Mouse (Mus musculus) midbrain, embryonic 12.5 days (tissue): ENCODE data around the gene Iglon5. TPM values are rescaled to one million over a fixed set of nuclear protein-coding genes. Genes with fewer than 3 reads are reported as not detected.

ENCODE experiments used
- ATAC-seq: fragments of 200-750 bp; cut with Nextera tagmentation; 2 replicates; pipeline ENCODE4 v1.8.0; 2017; ENCODE audit warnings: low read depth, moderate TSS enrichment, moderate library complexity; ENCODE audit not compliant: low FRiP score
- H3K27ac ChIP-seq: fragments of 300-500 bp; sonication (generic); replicated peaks from 2 replicates; pipeline ENCODE4 v1.5.1; 2016; ENCODE audit warnings: mild to moderate bottlenecking
- H3K27me3 ChIP-seq: fragments of 300-500 bp; sonication (generic); 2 replicates; pipeline ENCODE4 v1.6.1; 2016; ENCODE audit warnings: mild to moderate bottlenecking
- H3K36me3 ChIP-seq: fragments of 300-500 bp; sonication (generic); 2 replicates; pipeline ENCODE4 v1.6.1; 2016
- H3K4me1 ChIP-seq: fragments of 300-500 bp; sonication (generic); 2 replicates; pipeline ENCODE4 v1.6.1; 2016
- H3K4me2 ChIP-seq: fragments of 300-500 bp; sonication (generic); replicated peaks from 2 replicates; pipeline ENCODE4 v1.6.1; 2016; ENCODE audit warnings: mild to moderate bottlenecking, moderate library complexity
- H3K4me3 ChIP-seq: fragments of 300-500 bp; sonication (generic); 2 replicates; pipeline ENCODE4 v1.5.1; 2016; ENCODE audit warnings: mild to moderate bottlenecking
- H3K9ac ChIP-seq: fragments of 300-500 bp; sonication (generic); replicated peaks from 2 replicates; pipeline ENCODE4 v1.6.1; 2016; ENCODE audit warnings: mild to moderate bottlenecking, moderate library complexity
- H3K9me3 ChIP-seq: fragments of 300-500 bp; sonication (generic); 2 replicates; pipeline ENCODE4 v1.6.1; 2016; ENCODE audit warnings: mild to moderate bottlenecking
- WGBS: fragments of 180-500 bp; shearing (Covaris S2); methylation state at CpG from one replicate; pipeline ENCODE4 v1.1.7; 2016; 5-methylcytosine and 5-hydroxymethylcytosine counted together
- polyA plus RNA-seq: library from polyadenylated mRNA; unstranded; fragments of >200 nt; fragmentation: Nextera tagmentation; extraction: Ambion mirVana; gene quantifications from 2 replicates; pipeline ENCODE4 v1.2.1, GENCODE M21; 2016

Iglon5 gene
- polyA plus RNA-seq, 1 experiment from 2014 or later, result 3.9 TPM

DNA sequence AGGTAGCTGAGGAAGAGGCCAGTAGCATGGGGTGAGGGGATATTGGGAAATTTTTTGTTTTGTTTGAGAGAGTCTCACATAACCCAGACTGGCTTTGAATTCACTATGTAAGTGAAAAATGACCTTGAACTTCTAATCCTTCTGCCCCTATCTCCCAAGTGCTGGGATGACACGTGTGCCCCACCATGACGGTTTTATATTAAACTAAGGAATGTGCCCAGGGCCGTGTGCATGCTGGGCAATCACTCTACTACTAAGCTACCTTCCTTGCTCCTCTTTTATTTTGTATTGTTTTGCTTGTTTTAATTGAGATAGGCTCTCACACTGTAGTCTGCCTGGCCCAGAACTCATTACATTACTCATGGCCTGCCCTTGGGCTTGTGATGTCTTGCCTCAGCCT, 48.8 kb downstream of the Iglon5 start:
- WGBS, result 90% methylated on average over 3 of the region's 3 CpGs
- Histone ChIP-seq H3K27me3 (0 out of 2 replicates have a peak, but pooled peaks cover 4% of the 10 kb centered on the region), H3K36me3 (no peaks in the 10 kb centered on the region), H3K4me3 (no peak overlapping the region), H3K9ac (no peak overlapping the region), H3K4me2 (no peak overlapping the region), H3K9me3 (no peaks in the 10 kb centered on the region), H3K4me1 (peaks cover 14% of the 10 kb centered on the region), H3K27ac (no peak overlapping the region)
- ATAC-seq, result no peak

DNA sequence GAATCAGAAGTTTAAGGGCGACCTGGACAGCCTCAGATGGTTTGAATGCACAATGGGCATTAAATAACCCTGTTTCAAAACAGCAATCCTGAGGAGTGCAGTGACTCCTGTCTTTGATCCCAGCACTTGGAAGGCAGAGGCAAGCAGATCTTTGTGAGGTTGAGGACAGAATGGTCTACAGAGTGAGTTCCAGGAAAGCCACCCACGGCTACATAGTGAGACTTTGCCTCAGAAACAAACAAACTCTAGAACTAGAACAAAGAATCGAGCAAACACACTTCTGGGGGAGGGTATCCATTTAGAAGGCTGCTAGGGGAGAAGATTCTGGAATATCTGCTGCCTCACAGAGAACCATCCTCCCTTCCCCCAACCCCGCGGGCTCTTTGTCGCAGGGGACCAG, 49.4 kb downstream of the Iglon5 start, which contains the start of gene Cldnd2:
Cldnd2 (plus strand) TSS at position 301 of the 400 bp plus-strand sequence.
- Histone ChIP-seq H3K9me3 (no peaks in the 10 kb centered on the region), H3K36me3 (no peaks in the 10 kb centered on the region), H3K4me2 (no peak within 1 kb of the TSS), H3K4me3 (no peak within 1 kb of the TSS), H3K4me1 (peaks cover 14% of the 10 kb centered on the region), H3K27ac (no peak within 1 kb of the TSS), H3K27me3 (0 out of 2 replicates have a peak, but pooled peaks cover 4% of the 10 kb centered on the region), H3K9ac (no peak within 1 kb of the TSS)
- ATAC-seq, result no peak
- WGBS, result 78% methylated on average over 6 of the region's 6 CpGs

DNA sequence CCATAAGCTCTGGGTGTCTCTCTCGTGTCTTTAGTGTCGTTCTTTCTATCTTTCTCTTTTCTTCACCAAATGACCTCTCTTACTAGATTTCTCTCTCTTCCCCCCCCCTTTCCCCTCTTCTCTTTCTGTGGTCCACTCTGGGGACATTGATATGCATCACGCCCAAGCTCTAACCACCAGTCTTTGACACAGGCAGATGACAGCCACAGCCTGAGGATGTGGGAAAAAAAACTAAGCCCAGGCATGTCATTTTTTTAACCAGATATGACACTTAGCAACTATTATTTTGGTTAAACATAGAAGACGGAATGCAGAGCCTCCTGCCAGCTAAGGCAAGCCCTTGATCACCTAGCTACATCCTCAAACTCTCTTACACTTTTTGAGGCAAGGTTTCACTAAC, 51.3 kb downstream of the Iglon5 start:
- 86% methylated on average over 4 of the region's 4 CpGs for WGBS
- no peak overlapping the region for H3K4me3 ChIP-seq
- H3K27me3 ChIP-seq, result 0 out of 2 replicates have a peak, but pooled peaks cover 4% of the 10 kb centered on the region
- no peak overlapping the region for H3K4me2 ChIP-seq
- H3K36me3 ChIP-seq, result no peaks in the 10 kb centered on the region
- ATAC-seq, result no peak
- H3K9ac ChIP-seq, result no peak overlapping the region
- H3K27ac ChIP-seq, result no peak overlapping the region
- no peaks in the 10 kb centered on the region for H3K9me3 ChIP-seq
- H3K4me1 ChIP-seq, result 0 out of 2 replicates have a peak, but pooled peaks cover 3% of the 10 kb centered on the region

DNA sequence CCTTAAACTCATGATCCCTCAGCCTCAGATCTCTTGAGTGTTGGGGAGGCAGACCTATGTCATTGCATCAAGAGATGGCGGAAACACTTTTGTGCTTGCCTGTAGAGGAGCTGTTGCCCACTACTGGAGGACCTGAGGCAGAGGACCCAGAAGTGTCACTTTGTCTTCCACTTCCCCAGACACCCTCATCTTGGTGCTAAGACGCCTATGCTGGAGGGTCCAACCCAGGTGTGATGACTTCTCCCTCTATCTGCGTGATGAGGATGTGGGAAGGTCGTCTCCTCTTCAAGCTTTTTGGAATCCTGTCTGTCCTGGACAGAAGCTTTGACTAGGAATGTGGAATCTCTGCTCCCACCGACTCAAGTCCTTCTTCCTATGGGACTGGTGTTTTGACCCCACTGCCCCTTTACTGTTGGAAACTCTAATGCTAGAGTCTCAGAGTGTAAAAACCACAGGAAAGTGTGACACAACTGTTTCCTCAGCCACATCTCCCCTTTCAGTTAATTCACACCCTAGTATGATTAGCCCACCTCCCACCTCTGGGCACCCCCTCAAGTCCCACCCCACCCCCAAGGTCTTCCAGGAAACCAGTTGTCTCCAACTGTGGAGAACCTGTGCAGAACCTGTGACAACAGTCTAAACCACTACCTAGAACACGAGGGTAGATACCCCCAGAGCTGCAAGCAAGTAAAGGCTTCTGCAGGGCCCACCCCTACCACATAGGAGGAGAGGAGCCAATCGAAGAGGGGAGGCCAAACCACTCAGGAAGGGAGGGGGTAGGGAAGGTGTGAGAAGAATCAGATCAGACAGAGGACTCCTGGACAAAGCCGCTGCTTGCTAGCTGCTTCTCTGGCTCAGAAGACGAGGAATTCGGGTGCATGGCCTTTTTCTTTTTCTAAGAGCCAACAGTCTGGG, 53.3 kb downstream of the Iglon5 start, which contains the start of gene Nkg7:
Nkg7 (plus strand) TSS at position 733 of the 915 bp plus-strand sequence.
- no peaks in the 10 kb centered on the region for H3K9me3 ChIP-seq
- H3K9ac ChIP-seq, result no peak within 1 kb of the TSS
- H3K36me3 ChIP-seq, result no peaks in the 10 kb centered on the region
- no peak within 1 kb of the TSS for H3K4me3 ChIP-seq
- no peak within 1 kb of the TSS for H3K27ac ChIP-seq
- 81% methylated on average over 10 of the region's 10 CpGs for WGBS
- no peak within 1 kb of the TSS for H3K4me2 ChIP-seq
- H3K4me1 ChIP-seq, result no peaks in the 10 kb centered on the region
- no peak for ATAC-seq
- H3K27me3 ChIP-seq, result 0 out of 2 replicates have a peak, but pooled peaks cover 4% of the 10 kb centered on the region

DNA sequence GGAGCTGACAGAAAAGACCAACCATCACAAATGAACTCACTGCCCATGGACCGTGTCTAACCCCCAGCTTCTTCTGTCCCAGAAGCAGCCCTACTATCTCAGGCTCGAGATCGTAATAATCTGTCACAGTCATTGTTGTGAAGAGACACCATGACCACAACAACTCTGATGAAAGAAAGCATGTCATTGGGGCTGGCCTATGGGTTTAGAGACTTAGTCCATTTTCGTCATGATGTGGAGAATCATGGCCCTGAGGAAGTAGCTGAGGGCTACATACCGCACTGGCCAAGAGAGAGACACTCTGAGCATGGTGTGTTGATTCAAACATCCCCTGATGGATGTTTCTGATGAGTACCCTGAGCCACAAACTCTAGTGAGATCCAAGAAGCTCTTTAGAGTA, 55.2 kb downstream of the Iglon5 start:
- no peaks in the 10 kb centered on the region for H3K36me3 ChIP-seq
- H3K9me3 ChIP-seq, result no peaks in the 10 kb centered on the region
- no peaks in the 10 kb centered on the region for H3K27me3 ChIP-seq
- H3K27ac ChIP-seq, result no peak overlapping the region
- no peaks in the 10 kb centered on the region for H3K4me1 ChIP-seq
- WGBS, result 89% methylated on average over 5 of the region's 5 CpGs
- no peak overlapping the region for H3K4me2 ChIP-seq
- no peak overlapping the region for H3K9ac ChIP-seq
- ATAC-seq, result no peak
- H3K4me3 ChIP-seq, result no peak overlapping the region

DNA sequence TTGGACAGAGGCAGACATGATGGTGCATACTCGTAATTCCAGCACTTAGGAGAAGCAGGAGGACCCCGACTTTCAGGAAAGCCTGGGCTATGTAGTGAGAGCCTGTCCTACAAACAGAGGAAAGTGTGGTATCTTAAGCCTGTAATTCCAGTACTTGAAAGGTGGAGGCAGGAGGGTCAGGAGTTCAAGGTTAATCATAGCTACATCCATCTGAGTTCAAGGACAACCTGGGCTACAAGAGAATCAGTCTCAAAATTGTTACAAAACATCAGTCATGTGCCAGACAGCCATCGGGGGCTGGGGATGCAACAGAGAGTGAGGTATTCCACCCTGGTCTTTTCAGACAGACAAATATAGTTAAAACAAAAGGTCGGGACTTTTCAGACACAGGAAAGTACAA, 57.0 kb downstream of the Iglon5 start:
- H3K36me3 ChIP-seq, result no peaks in the 10 kb centered on the region
- H3K9ac ChIP-seq, result no peak overlapping the region
- H3K27ac ChIP-seq, result no peak overlapping the region
- H3K4me2 ChIP-seq, result no peak overlapping the region
- no peaks in the 10 kb centered on the region for H3K4me1 ChIP-seq
- H3K9me3 ChIP-seq, result no peaks in the 10 kb centered on the region
- ATAC-seq, result no peak
- WGBS, result 80% methylated on average over 4 of the region's 4 CpGs
- no peaks in the 10 kb centered on the region for H3K27me3 ChIP-seq
- no peak overlapping the region for H3K4me3 ChIP-seq

DNA sequence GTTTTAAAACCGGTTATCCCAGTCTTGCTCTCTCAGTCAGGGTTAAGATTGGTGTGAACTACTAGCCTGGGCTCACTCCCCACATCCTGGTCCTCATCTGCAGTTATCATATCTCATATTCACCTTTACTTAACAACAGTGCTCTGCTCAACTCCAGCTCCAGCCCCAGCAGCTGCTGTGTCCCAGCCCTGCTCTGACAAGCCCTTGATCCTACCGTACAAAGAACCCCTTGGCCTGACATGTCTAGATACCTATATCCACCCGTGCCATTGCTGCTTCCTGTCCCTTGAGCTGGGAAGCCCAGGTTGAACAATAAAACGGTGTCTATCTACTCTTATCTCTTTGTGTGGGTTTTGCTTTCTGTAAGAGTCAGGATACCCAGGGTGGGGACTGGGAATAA, 60.4 kb downstream of the Iglon5 start:
- Histone ChIP-seq H3K9me3 (no peaks in the 10 kb centered on the region), H3K4me3 (no peak overlapping the region), H3K4me2 (no peak overlapping the region), H3K27me3 (no peaks in the 10 kb centered on the region), H3K4me1 (no peaks in the 10 kb centered on the region), H3K36me3 (no peaks in the 10 kb centered on the region), H3K27ac (no peak overlapping the region), H3K9ac (no peak overlapping the region)
- ATAC-seq, result no peak
- WGBS, result 59% methylated on average over 4 of the region's 4 CpGs

DNA sequence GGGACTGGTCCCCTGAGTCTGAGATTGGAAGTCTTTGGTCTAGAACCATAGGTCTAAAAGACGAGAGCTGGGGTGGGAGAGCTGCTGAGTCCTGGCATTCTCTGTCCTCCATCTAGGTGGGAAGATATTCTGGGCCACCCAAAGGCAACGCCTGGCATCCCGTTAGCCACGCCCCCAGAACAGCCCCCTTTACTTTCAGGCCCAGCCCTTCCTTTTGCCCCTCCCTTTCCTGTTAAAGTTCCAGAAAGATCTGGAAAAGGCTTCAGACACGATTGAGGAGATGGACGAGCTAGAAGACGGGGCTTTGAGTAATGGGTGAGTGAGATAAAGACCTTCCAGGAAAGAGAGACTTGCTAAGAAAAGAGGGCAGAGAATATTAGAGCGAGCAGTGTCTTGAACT, 62.5 kb downstream of the Iglon5 start, which contains the start of gene Lim2:
Lim2 (plus strand) TSS at position 265 of the 400 bp plus-strand sequence.
- ATAC-seq, result no peak
- H3K9ac ChIP-seq, result no peak within 1 kb of the TSS
- no peak within 1 kb of the TSS for H3K4me3 ChIP-seq
- H3K27me3 ChIP-seq, result no peaks in the 10 kb centered on the region
- no peak within 1 kb of the TSS for H3K4me2 ChIP-seq
- H3K9me3 ChIP-seq, result no peaks in the 10 kb centered on the region
- no peaks in the 10 kb centered on the region for H3K36me3 ChIP-seq
- H3K4me1 ChIP-seq, result peaks cover 4% of the 10 kb centered on the region; the same call in 1 of the 2 replicates
- 90% methylated on average over 8 of the region's 8 CpGs for WGBS
- no peak within 1 kb of the TSS for H3K27ac ChIP-seq

DNA sequence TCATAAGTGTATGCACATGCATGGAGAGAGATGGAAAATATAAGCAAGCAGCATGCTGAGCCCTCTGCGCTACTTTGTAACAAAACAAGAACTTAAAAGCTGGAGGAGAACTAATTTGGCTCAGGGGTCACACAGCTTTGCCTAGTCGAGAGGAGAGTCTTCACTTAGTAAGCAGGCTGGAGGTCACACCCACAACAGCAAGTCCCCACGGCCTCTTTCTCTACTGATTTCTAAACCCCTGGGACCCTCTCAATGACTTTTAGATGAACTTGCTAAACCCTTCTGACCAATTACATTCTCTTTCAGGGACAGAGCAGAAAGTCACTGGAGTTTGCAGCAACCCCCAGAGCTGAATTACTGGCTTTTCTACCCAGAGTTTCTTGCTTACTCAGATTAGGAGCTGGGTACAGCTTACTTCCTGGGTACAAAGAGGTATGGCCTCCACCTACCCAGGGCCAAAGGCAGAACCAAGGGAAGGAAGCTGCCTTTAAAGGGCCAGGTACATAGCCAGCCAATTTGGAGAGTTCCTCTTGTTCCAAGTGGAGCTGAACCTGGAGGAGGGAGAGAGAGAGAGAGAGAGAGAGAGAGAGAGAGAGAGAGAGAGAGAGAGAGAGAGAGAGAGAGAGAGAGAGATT, 65.8 kb downstream of the Iglon5 start:
- no peak for ATAC-seq
- whole genome bisulfite sequencing, result 58% methylated on average over 3 of the region's 3 CpGs
- no peaks in the 10 kb centered on the region for H3K36me3 ChIP-seq
- H3K9me3 ChIP-seq, result no peaks in the 10 kb centered on the region
- no peak overlapping the region for H3K4me3 ChIP-seq
- H3K9ac ChIP-seq, result no peak overlapping the region
- H3K27ac ChIP-seq, result no peak overlapping the region
- H3K4me1 ChIP-seq, result peaks cover 4% of the 10 kb centered on the region; the same call in 1 of the 2 replicates
- no peak overlapping the region for H3K4me2 ChIP-seq
- H3K27me3 ChIP-seq, result no peaks in the 10 kb centered on the region

DNA sequence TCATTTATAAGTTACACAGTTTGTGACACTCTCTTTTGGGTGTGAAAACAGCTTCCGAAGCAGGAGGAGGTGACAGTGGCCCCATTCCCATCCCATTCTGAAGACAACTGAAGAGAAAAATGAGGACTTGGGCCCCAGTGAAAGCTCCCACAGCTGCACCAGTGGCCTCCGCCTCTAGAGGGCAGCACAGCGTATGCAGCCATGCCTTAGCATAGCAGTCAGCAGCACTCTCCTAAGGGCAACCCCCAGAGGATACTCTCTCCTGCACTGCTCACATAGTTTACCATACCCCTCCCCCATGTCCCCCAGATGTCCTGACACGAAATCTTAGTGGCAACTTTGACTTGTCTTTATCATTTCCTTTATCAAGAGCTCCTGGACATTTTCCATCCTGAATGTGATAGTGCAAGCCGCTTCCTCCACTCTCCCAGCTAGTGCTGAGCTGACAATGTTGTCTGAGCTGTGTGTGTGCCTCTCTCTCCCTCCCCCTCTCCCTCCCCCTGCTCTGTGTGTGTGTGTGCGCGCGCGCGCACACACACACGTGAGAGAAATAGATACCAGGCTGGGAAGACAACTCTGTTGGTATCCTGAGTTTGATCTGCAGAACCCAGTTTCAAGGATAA, 66.8 kb downstream of the Iglon5 start:
- H3K36me3 ChIP-seq, result no peaks in the 10 kb centered on the region
- WGBS, result 14% methylated on average over 11 of the region's 11 CpGs
- H3K27me3 ChIP-seq, result no peaks in the 10 kb centered on the region
- no peak overlapping the region for H3K9ac ChIP-seq
- peak overlapping the region; percentile 27 for H3K4me2 ChIP-seq
- ATAC-seq, result peak; percentile 89
- H3K27ac ChIP-seq, result no peak overlapping the region
- no peaks in the 10 kb centered on the region for H3K9me3 ChIP-seq
- peaks cover 4% of the 10 kb centered on the region; the same call in 1 of the 2 replicates for H3K4me1 ChIP-seq
- H3K4me3 ChIP-seq, result no peak overlapping the region
